Mouse (Mus musculus) E14TG2a.4 (cell line): ENCODE measurements around the gene Noxa1.

Experiments
- H3K27me3 ChIP-seq: 2 replicates; pipeline ENCODE4 v1.6.1; 2014; ENCODE audit warnings: low read length, control low read depth; ENCODE audit not compliant: insufficient read depth
- H3K36me3 ChIP-seq: 2 replicates; pipeline ENCODE4 v1.6.1; 2014; ENCODE audit warnings: low read length, control low read depth; ENCODE audit not compliant: insufficient read depth
- H3K4me1 ChIP-seq: replicated peaks from 2 replicates; pipeline ENCODE4 v1.6.1; 2014; ENCODE audit warnings: low read depth, low read length, control low read depth
- H3K4me3 ChIP-seq: replicated peaks from 2 replicates; pipeline ENCODE4 v1.5.1; 2014; ENCODE audit warnings: mild to moderate bottlenecking, low read length
- H3K9me3 ChIP-seq: 2 replicates; pipeline ENCODE4 v1.6.1; 2014; ENCODE audit warnings: low read length, control low read depth
- CTCF ChIP-seq: conservative IDR thresholded peaks from 2 replicates; pipeline ENCODE4 v1.5.1; 2014; ENCODE audit warnings: low read length
- NANOG ChIP-seq: IDR thresholded peaks from 2 replicates; pipeline ENCODE4 v1.6.1; 2014; ENCODE audit warnings: borderline replicate concordance, low read length, mixed read lengths
- POU5F1 ChIP-seq: IDR thresholded peaks from 2 replicates; pipeline ENCODE4 v1.6.1; 2014; ENCODE audit warnings: low read length, borderline replicate concordance

Noxa1 gene

GRCm38 (mm10) chr2:25109487-25109886 lies 14.5 kb upstream of the Noxa1 start:
- H3K9me3 ChIP-seq, result no peaks in the 10 kb centered on the region
- TF ChIP-seq NANOG, result no peak
- no peak for TF ChIP-seq CTCF
- no peak for TF ChIP-seq POU5F1
- no peaks in the 10 kb centered on the region for H3K4me1 ChIP-seq
- H3K4me3 ChIP-seq, result no peak overlapping the region
- no peaks in the 10 kb centered on the region for H3K36me3 ChIP-seq
- 0 out of 2 replicates have a peak, but pooled peaks cover 3% of the 10 kb centered on the region for H3K27me3 ChIP-seq

- TF ChIP-seq POU5F1, result no peak
- no peak for TF ChIP-seq CTCF
- no peak for TF ChIP-seq NANOG
- Histone ChIP-seq H3K9me3 (no peaks in the 10 kb centered on the region), H3K27me3 (peaks cover 3% of the 10 kb centered on the region; the same call in 1 of the 2 replicates), H3K4me1 (no peaks in the 10 kb centered on the region), H3K4me3 (no peak overlapping the region), H3K36me3 (no peaks in the 10 kb centered on the region)
These were observed 11.1 kb upstream of the Noxa1 start for GRCm38 (mm10) chr2:25106045-25106444.

GRCm38 (mm10) chr2:25104122-25104521 lies 9.2 kb upstream of the Noxa1 start:
- H3K27me3 ChIP-seq, result peaks cover 5% of the 10 kb centered on the region
- TF ChIP-seq NANOG (no peak), POU5F1 (no peak), CTCF (no peak)
- H3K4me1 ChIP-seq, result no peaks in the 10 kb centered on the region
- no peaks in the 10 kb centered on the region for H3K36me3 ChIP-seq
- H3K4me3 ChIP-seq, result no peak overlapping the region
- H3K9me3 ChIP-seq, result no peaks in the 10 kb centered on the region

GRCm38 (mm10) chr2:25099703-25100102 lies 4.8 kb upstream of the Noxa1 start:
- TF ChIP-seq POU5F1, result no peak
- TF ChIP-seq NANOG, result no peak
- no peak for TF ChIP-seq CTCF
- Histone ChIP-seq H3K4me3 (no peak overlapping the region), H3K4me1 (peaks cover 10% of the 10 kb centered on the region), H3K36me3 (no peaks in the 10 kb centered on the region), H3K9me3 (no peaks in the 10 kb centered on the region), H3K27me3 (peaks cover 17% of the 10 kb centered on the region)

GRCm38 (mm10) chr2:25098956-25099355 lies 4.0 kb upstream of the Noxa1 start:
- Histone ChIP-seq H3K27me3 (peaks cover 24% of the 10 kb centered on the region), H3K9me3 (no peaks in the 10 kb centered on the region), H3K4me3 (no peak overlapping the region), H3K36me3 (no peaks in the 10 kb centered on the region), H3K4me1 (peaks cover 15% of the 10 kb centered on the region)
- TF ChIP-seq NANOG (no peak), POU5F1 (no peak), CTCF (no peak)

GRCm38 (mm10) chr2:25098005-25098615 lies 3.2 kb upstream of the Noxa1 start:
- H3K9me3 ChIP-seq, result no peaks in the 10 kb centered on the region

GRCm38 (mm10) chr2:25094785-25095108 lies 202 bp downstream of the Noxa1 start:
- Histone ChIP-seq H3K36me3 (no peaks in the 10 kb centered on the region), H3K4me1 (peaks cover 15% of the 10 kb centered on the region), H3K9me3 (no peaks in the 10 kb centered on the region), H3K27me3 (peaks cover 38% of the 10 kb centered on the region), H3K4me3 (peak overlapping the region; percentile 41)
- TF ChIP-seq NANOG (no peak), POU5F1 (no peak), CTCF (no peak)

More at GRCm38 (mm10) chr2:25098005-25098615, 3.2 kb upstream of the Noxa1 start:
- Histone ChIP-seq H3K4me3 (no peak overlapping the region), H3K27me3 (peaks cover 31% of the 10 kb centered on the region), H3K36me3 (no peaks in the 10 kb centered on the region), H3K4me1 (peaks cover 15% of the 10 kb centered on the region)
- TF ChIP-seq NANOG, result no peak
- TF ChIP-seq CTCF, result no peak
- no peak for TF ChIP-seq POU5F1

GRCm38 (mm10) chr2:25088636-25089035 lies 6.3 kb downstream of the Noxa1 start:
- TF ChIP-seq POU5F1, result no peak
- no peak for TF ChIP-seq CTCF
- TF ChIP-seq NANOG, result no peak
- H3K4me1 ChIP-seq, result no peaks in the 10 kb centered on the region
- H3K27me3 ChIP-seq, result peaks cover 22% of the 10 kb centered on the region; the same call in 1 of the 2 replicates
- H3K4me3 ChIP-seq, result no peak overlapping the region
- no peaks in the 10 kb centered on the region for H3K36me3 ChIP-seq
- H3K9me3 ChIP-seq, result no peaks in the 10 kb centered on the region

- Histone ChIP-seq H3K9me3 (no peaks in the 10 kb centered on the region), H3K27me3 (peaks cover 21% of the 10 kb centered on the region), H3K36me3 (no peaks in the 10 kb centered on the region), H3K4me3 (no peak overlapping the region), H3K4me1 (no peaks in the 10 kb centered on the region)
- TF ChIP-seq POU5F1 (no peak), NANOG (no peak), CTCF (no peak)
These were observed 7.1 kb downstream of the Noxa1 start for GRCm38 (mm10) chr2:25087842-25088241.
